Mouse (Mus musculus) E14TG2a.4 (cell line): ENCODE data around the gene Zfpm1.

ENCODE experiments used
- H3K27me3 ChIP-seq: 2 replicates; pipeline ENCODE4 v1.6.1; 2014; ENCODE audit warnings: low read length, control low read depth; ENCODE audit not compliant: insufficient read depth
- H3K36me3 ChIP-seq: 2 replicates; pipeline ENCODE4 v1.6.1; 2014; ENCODE audit warnings: low read length, control low read depth; ENCODE audit not compliant: insufficient read depth
- H3K4me1 ChIP-seq: replicated peaks from 2 replicates; pipeline ENCODE4 v1.6.1; 2014; ENCODE audit warnings: low read depth, low read length, control low read depth
- H3K4me3 ChIP-seq: replicated peaks from 2 replicates; pipeline ENCODE4 v1.5.1; 2014; ENCODE audit warnings: mild to moderate bottlenecking, low read length
- H3K9me3 ChIP-seq: 2 replicates; pipeline ENCODE4 v1.6.1; 2014; ENCODE audit warnings: low read length, control low read depth
- CTCF ChIP-seq: conservative IDR thresholded peaks from 2 replicates; pipeline ENCODE4 v1.5.1; 2014; ENCODE audit warnings: low read length
- NANOG ChIP-seq: IDR thresholded peaks from 2 replicates; pipeline ENCODE4 v1.6.1; 2014; ENCODE audit warnings: borderline replicate concordance, low read length, mixed read lengths
- POU5F1 ChIP-seq: IDR thresholded peaks from 2 replicates; pipeline ENCODE4 v1.6.1; 2014; ENCODE audit warnings: low read length, borderline replicate concordance

The Zfpm1 gene

DNA sequence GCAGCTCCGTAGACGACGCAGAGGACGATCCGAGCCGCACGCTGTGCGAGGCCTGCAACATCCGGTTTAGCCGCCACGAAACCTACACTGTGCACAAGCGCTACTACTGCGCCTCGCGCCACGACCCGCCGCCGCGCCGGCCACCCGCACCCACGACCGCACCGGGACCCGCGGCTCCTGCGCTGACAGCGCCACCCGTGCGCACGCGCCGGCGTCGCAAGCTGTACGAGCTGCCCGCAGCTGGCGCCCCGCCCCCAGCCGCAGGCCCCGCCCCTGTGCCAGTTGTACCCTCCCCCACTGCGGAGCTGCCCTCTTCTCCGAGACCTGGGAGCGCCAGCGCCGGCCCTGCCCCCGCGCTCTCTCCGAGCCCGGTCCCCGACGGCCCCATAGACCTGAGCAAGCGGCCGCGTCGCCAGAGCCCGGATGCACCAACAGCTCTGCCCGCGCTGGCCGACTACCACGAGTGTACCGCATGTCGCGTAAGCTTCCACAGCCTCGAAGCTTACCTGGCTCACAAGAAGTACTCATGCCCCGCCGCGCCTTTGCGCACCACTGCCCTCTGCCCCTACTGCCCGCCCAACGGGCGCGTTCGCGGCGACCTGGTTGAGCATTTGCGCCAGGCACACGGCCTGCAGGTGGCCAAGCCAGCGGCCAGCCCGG lies 54.4 kb downstream of the Zfpm1 start:
- no peaks in the 10 kb centered on the region for H3K9me3 ChIP-seq
- TF ChIP-seq NANOG (no peak), POU5F1 (no peak), CTCF (no peak)
- H3K36me3 ChIP-seq: no peaks in the 10 kb centered on the region

DNA sequence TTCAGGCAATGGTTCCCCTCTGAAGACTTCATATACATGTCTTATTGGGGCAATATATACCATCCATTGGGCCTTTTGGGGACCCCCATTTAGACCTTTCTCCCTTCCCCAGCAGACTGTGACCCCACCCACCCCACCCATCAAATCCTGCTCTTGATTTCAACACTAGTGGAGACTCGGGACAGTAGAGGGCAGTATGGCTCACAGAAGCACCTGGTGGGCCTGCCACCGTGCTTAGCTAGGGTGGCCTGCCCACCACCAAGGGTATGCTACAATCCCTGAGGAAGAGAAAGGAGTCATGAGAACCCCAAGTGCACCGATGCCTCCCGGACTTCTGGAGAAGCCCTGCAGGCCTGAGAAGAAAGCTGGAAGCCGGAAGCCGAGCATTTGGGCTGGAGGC lies 56.9 kb downstream of the Zfpm1 start:
- H3K4me1 ChIP-seq: peaks cover 45% of the 10 kb centered on the region
- TF ChIP-seq CTCF (no peak), POU5F1 (no peak), NANOG (no peak)
- H3K9me3 ChIP-seq: no peaks in the 10 kb centered on the region
- H3K27me3 ChIP-seq: peaks cover 78% of the 10 kb centered on the region
- no peak overlapping the region for H3K4me3 ChIP-seq
- H3K36me3 ChIP-seq: no peaks in the 10 kb centered on the region

More for the DNA sequence above, 54.4 kb downstream of the Zfpm1 start:
- Histone ChIP-seq H3K4me3 (peak overlapping the region; percentile 86), H3K27me3 (peaks cover 54% of the 10 kb centered on the region), H3K4me1 (peaks cover 27% of the 10 kb centered on the region)

DNA sequence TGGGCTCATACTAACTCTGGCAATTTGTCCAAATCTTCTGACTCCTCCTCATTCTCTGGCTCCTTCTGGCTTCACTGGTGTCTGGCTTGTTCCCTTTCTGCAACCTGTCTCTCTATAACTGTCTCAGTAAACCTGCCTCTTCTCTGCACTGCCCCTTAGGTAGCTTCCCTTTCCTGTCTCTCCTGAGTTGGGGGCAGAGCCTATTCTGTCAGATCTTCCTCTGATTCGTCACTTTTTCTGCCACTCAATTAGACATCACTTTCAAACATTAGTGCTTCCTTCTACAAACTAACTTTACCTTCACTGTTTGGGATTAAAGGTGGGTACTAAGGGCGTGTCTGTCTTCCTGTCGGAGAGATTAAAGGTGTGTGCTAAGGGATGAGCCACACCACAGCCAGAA lies 58.8 kb downstream of the Zfpm1 start:
- no peak overlapping the region for H3K4me3 ChIP-seq
- peaks cover 60% of the 10 kb centered on the region for H3K27me3 ChIP-seq
- H3K9me3 ChIP-seq: no peaks in the 10 kb centered on the region
- TF ChIP-seq NANOG: no peak
- TF ChIP-seq POU5F1: no peak
- TF ChIP-seq CTCF: no peak
- H3K36me3 ChIP-seq: no peaks in the 10 kb centered on the region
- H3K4me1 ChIP-seq: peaks cover 48% of the 10 kb centered on the region

- H3K9me3 ChIP-seq: no peaks in the 10 kb centered on the region
- H3K36me3 ChIP-seq: no peaks in the 10 kb centered on the region
- H3K4me3 ChIP-seq: no peak overlapping the region
- peaks cover 54% of the 10 kb centered on the region for H3K27me3 ChIP-seq
- no peak for TF ChIP-seq POU5F1
- TF ChIP-seq NANOG: no peak
- no peak for TF ChIP-seq CTCF
- H3K4me1 ChIP-seq: peaks cover 48% of the 10 kb centered on the region
Measured at GRCm38 (mm10) chr8:122341790-122342189, 59.8 kb downstream of the Zfpm1 start.

DNA sequence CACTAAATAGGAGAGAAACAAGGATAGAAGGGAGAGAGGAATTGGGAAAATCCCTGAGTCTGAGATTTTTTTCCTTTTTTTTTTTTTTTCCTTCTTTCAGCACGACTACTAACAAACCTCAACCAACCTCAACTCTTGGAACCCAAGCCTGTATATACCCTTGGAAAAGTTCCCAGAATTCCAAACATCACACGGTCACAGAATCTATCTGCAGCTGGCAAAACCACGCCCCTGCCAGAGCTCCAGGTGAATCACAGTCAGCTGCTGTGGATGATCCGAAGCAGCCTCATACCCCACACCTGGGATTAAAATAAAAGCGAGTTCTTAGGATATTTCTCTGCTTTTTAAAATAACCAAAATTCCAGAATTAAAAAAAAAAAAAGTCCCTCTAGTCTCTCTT lies 60.4 kb downstream of the Zfpm1 start:
- Histone ChIP-seq H3K36me3 (no peaks in the 10 kb centered on the region), H3K27me3 (peaks cover 49% of the 10 kb centered on the region), H3K4me3 (no peak overlapping the region), H3K9me3 (no peaks in the 10 kb centered on the region), H3K4me1 (peaks cover 43% of the 10 kb centered on the region)
- TF ChIP-seq CTCF (no peak), NANOG (no peak), POU5F1 (no peak)

DNA sequence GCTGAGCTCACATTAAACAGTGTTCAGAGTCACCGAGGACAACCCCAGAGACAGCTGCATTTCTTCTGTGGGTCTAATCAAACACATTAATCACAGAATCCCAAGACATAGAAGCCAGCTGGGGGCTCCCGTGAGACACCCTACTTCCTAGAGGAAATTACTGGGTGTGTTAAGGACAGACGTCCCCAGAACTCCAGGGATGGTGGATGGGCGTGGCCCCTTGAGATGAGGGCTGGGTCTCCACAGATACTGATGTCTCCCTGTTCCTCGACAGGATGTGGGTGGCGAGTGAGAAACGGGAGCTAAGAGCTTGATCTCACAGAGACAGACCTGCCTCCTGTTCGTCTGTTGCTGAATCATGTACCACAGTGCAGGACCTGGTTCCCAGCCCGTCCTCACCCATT lies 60.9 kb downstream of the Zfpm1 start:
- Histone ChIP-seq H3K9me3 (no peaks in the 10 kb centered on the region), H3K27me3 (peaks cover 47% of the 10 kb centered on the region), H3K4me3 (0 out of 2 replicates have a peak overlapping the region, but pooled peaks have one; percentile 56), H3K4me1 (peaks cover 42% of the 10 kb centered on the region), H3K36me3 (no peaks in the 10 kb centered on the region)
- TF ChIP-seq CTCF (no peak), NANOG (no peak), POU5F1 (no peak)

DNA sequence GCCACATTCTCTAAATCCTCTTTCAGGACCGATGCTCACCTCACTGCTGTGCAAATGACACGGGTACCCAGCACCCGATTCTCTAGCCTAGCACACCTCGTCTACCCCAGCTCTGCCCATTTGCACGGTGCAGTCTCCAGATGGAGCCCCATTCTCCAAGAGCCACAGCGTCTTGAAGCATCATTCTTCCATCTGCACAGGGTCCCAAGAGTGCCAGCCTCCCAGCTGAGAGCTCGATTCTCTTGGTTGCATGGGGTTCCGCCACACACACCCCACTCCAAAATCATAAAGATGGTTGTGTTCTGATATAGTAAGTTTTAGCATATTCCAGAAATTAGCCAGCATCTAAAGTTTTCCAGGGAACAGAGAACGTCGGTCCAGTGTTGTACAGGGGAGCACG lies 61.4 kb downstream of the Zfpm1 start:
- Histone ChIP-seq H3K4me1 (peaks cover 42% of the 10 kb centered on the region), H3K4me3 (peak overlapping the region; percentile 56), H3K36me3 (no peaks in the 10 kb centered on the region), H3K27me3 (peaks cover 42% of the 10 kb centered on the region), H3K9me3 (no peaks in the 10 kb centered on the region)
- TF ChIP-seq CTCF (no peak), POU5F1 (no peak), NANOG (no peak)

DNA sequence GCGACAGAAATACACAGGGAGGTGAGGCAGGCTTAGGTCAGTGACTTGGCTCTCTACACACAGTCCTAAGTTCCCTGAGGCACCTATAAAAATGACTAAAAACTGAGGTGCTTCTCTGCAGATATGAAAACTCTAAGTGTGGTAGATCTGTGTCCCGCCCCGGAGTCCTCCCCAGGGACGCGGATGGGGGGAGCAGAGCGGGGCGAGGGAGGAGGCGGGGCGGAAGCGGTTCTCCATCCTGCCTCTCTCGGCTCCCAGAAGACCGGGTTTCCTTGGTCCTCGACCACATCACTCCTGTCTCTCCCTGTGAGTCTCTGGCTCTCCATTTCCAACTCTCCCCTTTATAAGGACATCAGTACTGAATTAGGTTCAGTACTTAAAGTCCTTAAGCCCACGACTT lies 61.8 kb downstream of the Zfpm1 start:
- Histone ChIP-seq H3K4me3 (peak overlapping the region; percentile 56), H3K27me3 (peaks cover 38% of the 10 kb centered on the region), H3K9me3 (no peaks in the 10 kb centered on the region), H3K4me1 (peaks cover 42% of the 10 kb centered on the region), H3K36me3 (no peaks in the 10 kb centered on the region)
- TF ChIP-seq NANOG (no peak), POU5F1 (no peak), CTCF (no peak)

DNA sequence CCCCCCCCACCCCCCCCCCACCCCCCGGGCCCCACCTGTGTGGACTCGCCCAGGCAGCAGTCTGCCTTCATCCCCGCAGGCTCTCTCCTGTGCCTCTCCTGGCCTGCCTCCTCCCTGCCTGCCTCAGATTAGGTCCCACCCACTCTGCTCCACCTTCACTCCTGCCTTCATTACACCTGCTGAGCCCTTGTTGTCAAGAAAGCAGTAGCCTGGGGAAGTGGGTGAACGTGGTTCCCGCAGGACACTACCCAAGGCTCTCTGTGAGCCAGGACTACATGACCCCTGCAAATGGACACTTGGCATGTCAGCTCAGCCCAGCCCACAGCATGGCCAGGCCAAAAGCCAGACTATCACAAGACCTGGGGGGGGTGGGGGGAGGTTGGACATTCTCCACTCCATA lies 62.3 kb downstream of the Zfpm1 start:
- Histone ChIP-seq H3K9me3 (no peaks in the 10 kb centered on the region), H3K4me3 (0 out of 2 replicates have a peak overlapping the region, but pooled peaks have one; percentile 23), H3K4me1 (peaks cover 42% of the 10 kb centered on the region), H3K36me3 (no peaks in the 10 kb centered on the region), H3K27me3 (peaks cover 40% of the 10 kb centered on the region)
- TF ChIP-seq NANOG: no peak
- no peak for TF ChIP-seq POU5F1
- no peak for TF ChIP-seq CTCF
